Mouse (Mus musculus) liver, adult 2 months (tissue): Measurements from ENCODE around the gene Troap.

Experiments used
- CTCF ChIP-seq: fragments of 200-500 bp; IDR thresholded peaks from 2 replicates; pipeline ENCODE4 v1.5.1; 2011; ENCODE audit warnings: low read depth, low read length, control low read depth
- POLR2A ChIP-seq: fragments of 200-500 bp; IDR thresholded peaks from 2 replicates; pipeline ENCODE4 v1.6.1; 2011; ENCODE audit warnings: low read length, control low read depth; ENCODE audit not compliant: insufficient read depth; ENCODE audit errors: extremely low read depth

DNA sequence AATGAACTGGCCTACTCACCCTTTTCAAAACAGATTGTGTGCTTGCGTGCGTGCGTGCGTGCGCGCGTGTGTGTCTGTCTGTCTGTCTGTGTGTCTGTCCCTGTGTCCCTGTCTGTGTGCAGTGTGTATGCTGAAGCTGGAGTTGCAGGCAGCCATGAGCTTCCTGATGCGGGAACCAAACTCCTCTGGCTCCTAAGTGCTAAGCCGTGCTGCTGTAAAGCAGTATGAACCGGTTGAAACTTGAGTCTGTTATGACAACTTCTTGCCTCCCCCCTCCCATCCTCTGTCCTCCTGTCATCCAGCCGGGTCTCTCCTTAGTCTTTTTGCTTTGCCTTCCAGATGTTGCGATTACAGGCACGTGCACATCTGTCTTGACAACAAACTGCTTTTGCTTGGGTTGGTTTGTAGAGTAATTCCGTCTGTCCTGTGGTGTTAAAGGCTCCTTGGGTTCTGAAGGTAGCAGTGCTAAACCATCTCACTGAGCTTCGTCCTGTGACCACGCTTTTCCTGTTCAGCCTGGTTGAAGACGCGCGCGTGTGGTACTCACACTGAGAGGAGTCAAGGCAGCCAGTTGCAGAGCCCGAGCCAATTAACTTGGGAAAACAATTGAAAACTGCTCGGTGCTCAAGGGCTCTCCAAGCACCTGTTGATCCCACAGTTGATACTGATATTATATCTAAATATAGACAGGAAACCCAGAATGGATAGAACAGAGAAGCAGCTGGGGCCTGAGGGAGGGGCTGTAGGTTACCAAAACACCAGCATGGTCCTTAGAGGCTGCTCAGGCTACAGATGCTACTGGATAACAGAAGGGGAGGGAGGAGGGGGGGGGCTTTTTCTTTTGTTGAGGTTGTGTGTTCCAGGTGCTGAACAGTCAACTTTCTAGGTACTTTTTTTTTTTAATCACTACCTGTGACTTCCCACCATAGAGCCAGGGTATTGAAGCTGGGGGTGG, 55.9 kb downstream of the Troap start:
- TF ChIP-seq POLR2A (no peak), CTCF (no peak)
